Mouse (Mus musculus): ENCODE results near the gene Prpf31. TPM values are rescaled to one million over a fixed set of nuclear protein-coding genes. Genes with fewer than 3 reads are reported as not detected.

The Prpf31 gene
- polyA plus RNA-seq, 1 experiment, result 24.1 TPM

DNA sequence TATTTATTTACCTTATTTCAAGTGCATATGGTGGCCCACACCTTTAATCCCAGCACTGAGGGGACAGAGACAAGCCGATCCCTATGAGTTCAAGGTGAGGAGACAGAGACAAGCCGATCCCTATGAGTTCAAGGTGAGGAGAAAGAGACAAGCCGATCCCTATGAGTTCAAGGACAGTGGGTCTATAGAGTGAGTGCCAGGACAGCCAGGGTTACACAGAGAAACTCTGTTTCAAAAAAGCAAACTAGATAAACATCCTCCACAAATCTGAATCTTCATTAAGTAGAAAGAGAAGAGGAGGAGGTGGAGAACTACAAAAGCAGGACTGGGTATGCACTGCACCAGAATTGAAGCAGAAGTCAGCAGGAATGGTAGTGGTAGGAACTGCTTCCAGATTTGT lies 21.1 kb upstream of the Prpf31 start:
- no peaks in the 10 kb centered on the region for H3K36me3 ChIP-seq (ENCODE audit: control insufficient read depth, insufficient read depth, low read length)
- TF ChIP-seq POLR2A (IDR thresholded peaks at IDR 0.05; ENCODE audit: low read depth, low read length) (no peak), CTCF (IDR thresholded peaks at IDR 0.05; ENCODE audit: extremely low read depth, insufficient read depth, insufficient read length, insufficient replicate concordance) (no peak)
- H3K4me3 ChIP-seq (ENCODE audit: extremely low read depth, insufficient read depth, insufficient read length), result no peak overlapping the region
- no peak for DNase-seq (ENCODE audit: low read depth in 1 of 2, low spot score in 2 of 2)
- H3K27me3 ChIP-seq (ENCODE audit: control insufficient read depth, insufficient read depth, low read length), result no peaks in the 10 kb centered on the region
- no peaks in the 10 kb centered on the region for H3K4me1 ChIP-seq (ENCODE audit: control insufficient read depth, insufficient read depth, insufficient read length)
- H3K27ac ChIP-seq (ENCODE audit: insufficient read depth, low read length), result no peak overlapping the region
- WGBS, result 91% methylated on average over 3 of the region's 3 CpGs

DNA sequence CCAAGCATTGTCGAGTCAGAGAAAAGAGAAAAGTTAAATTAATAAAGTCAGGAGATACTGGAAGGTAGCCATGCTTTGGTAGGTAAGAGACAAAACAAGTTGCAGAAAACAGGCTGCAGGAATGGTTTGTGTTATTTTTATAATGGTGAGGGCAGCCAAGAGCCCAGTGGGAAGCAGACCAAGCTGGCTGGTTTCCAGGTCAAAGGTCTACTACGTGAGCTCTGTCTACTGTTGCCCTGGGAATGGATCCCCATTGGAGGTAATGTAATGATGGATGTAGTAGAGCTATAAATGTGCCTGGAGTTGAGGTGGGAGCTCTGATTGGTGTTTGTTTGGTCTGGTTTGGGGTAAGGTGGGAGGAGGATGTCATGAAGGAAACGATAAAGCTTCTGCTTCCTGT lies 20.7 kb upstream of the Prpf31 start:
- DNase-seq (ENCODE audit: low read depth in 1 of 2, low spot score in 2 of 2), result no peak
- 49% methylated on average over 3 of the region's 3 CpGs for WGBS
- Histone ChIP-seq H3K27ac (ENCODE audit: insufficient read depth, low read length) (no peak overlapping the region), H3K36me3 (ENCODE audit: control insufficient read depth, insufficient read depth, low read length) (no peaks in the 10 kb centered on the region), H3K4me1 (ENCODE audit: control insufficient read depth, insufficient read depth, insufficient read length) (no peaks in the 10 kb centered on the region), H3K4me3 (ENCODE audit: extremely low read depth, insufficient read depth, insufficient read length) (no peak overlapping the region), H3K27me3 (ENCODE audit: control insufficient read depth, insufficient read depth, low read length) (no peaks in the 10 kb centered on the region)
- TF ChIP-seq POLR2A (IDR thresholded peaks at IDR 0.05; ENCODE audit: low read depth, low read length), result no peak

DNA sequence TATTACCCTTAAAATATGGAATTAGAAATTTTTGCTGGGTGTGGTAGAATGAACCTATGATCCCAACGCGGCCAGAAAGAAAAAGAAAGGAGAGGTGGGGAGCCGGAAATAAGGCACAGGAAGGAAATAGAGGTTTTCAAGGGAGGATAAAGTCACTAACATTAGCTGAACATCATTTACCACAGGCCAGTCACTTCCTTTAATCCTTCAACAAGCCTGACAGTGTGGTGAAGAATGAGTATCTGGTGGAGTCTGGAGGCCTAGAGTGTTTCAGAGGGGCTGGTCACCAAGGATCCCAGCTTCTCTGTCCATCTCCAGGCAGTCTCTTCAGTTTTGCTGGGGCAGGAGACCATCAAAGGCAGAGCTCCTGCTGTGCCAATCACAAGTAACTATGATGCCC lies 19.3 kb upstream of the Prpf31 start:
- DNase-seq (ENCODE audit: low read depth in 1 of 2, low spot score in 2 of 2), result no peak
- no peak overlapping the region for H3K4me3 ChIP-seq (ENCODE audit: extremely low read depth, insufficient read depth, insufficient read length)
- H3K36me3 ChIP-seq (ENCODE audit: control insufficient read depth, insufficient read depth, low read length), result no peaks in the 10 kb centered on the region
- H3K27ac ChIP-seq (ENCODE audit: insufficient read depth, low read length), result no peak overlapping the region
- H3K27me3 ChIP-seq (ENCODE audit: control insufficient read depth, insufficient read depth, low read length), result no peaks in the 10 kb centered on the region
- TF ChIP-seq POLR2A (IDR thresholded peaks at IDR 0.05; ENCODE audit: low read depth, low read length) (no peak), CTCF (IDR thresholded peaks at IDR 0.05; ENCODE audit: extremely low read depth, insufficient read depth, insufficient read length, insufficient replicate concordance) (no peak)
- no peaks in the 10 kb centered on the region for H3K4me1 ChIP-seq (ENCODE audit: control insufficient read depth, insufficient read depth, insufficient read length)
- 6% methylated on average over 3 of the region's 3 CpGs for WGBS

DNA sequence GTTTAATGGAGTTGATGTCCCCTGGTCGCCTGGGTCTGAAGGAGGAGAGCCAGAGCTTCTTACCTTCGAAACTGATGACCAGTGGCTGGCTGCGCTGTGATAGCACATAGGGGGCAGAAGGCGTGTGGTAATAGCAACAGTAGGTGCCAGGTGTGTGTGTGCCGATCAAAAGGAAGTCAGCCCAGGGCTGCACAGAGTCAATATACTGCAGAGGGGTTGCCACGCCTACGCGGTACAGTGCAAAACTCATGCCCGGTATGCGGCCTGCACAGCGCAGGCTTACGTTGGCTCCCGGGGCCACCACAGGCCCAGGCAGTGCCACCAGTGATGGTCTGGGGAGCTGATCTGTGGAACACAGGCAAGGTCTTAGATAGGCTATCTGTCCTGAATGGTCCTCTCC lies 18.8 kb upstream of the Prpf31 start:
- Histone ChIP-seq H3K36me3 (ENCODE audit: control insufficient read depth, insufficient read depth, low read length) (no peaks in the 10 kb centered on the region), H3K27ac (ENCODE audit: insufficient read depth, low read length) (no peak overlapping the region), H3K4me1 (ENCODE audit: control insufficient read depth, insufficient read depth, insufficient read length) (no peaks in the 10 kb centered on the region), H3K4me3 (ENCODE audit: extremely low read depth, insufficient read depth, insufficient read length) (no peak overlapping the region), H3K27me3 (ENCODE audit: control insufficient read depth, insufficient read depth, low read length) (no peaks in the 10 kb centered on the region)
- no peak for DNase-seq (ENCODE audit: low read depth in 1 of 2, low spot score in 2 of 2)
- TF ChIP-seq CTCF (IDR thresholded peaks at IDR 0.05; ENCODE audit: extremely low read depth, insufficient read depth, insufficient read length, insufficient replicate concordance), result no peak
- TF ChIP-seq POLR2A (IDR thresholded peaks at IDR 0.05; ENCODE audit: low read depth, low read length), result no peak
- WGBS, result 83% methylated on average over 13 of the region's 13 CpGs

DNA sequence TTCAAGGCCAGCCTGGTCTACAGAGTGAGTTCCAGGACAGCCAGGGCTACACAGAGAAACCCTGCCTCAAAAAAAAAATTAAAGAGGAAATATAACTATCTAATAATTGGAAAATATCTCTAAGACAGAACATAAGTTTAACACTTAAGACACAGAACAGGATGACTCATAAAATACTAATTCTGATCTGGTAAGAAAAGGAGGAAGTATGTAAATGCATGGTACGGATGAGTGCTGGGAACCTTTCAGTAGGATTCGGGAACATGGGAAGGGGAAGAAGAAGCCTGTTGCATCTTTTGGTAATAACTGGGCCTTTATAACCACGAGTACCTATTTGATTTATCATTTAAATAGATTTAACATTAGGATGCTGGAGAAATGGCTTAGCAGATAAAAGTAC lies 15.8 kb upstream of the Prpf31 start:
- H3K27ac ChIP-seq (ENCODE audit: insufficient read depth, low read length), result no peak overlapping the region
- no peaks in the 10 kb centered on the region for H3K27me3 ChIP-seq (ENCODE audit: control insufficient read depth, insufficient read depth, low read length)
- no peaks in the 10 kb centered on the region for H3K4me1 ChIP-seq (ENCODE audit: control insufficient read depth, insufficient read depth, insufficient read length)
- H3K4me3 ChIP-seq (ENCODE audit: extremely low read depth, insufficient read depth, insufficient read length), result no peak overlapping the region
- 74% methylated on average over 3 of the region's 3 CpGs for WGBS
- DNase-seq (ENCODE audit: low read depth in 1 of 2, low spot score in 2 of 2), result no peak
- no peaks in the 10 kb centered on the region for H3K36me3 ChIP-seq (ENCODE audit: control insufficient read depth, insufficient read depth, low read length)
- TF ChIP-seq POLR2A (IDR thresholded peaks at IDR 0.05; ENCODE audit: low read depth, low read length), result no peak
- TF ChIP-seq CTCF (IDR thresholded peaks at IDR 0.05; ENCODE audit: extremely low read depth, insufficient read depth, insufficient read length, insufficient replicate concordance), result no peak

DNA sequence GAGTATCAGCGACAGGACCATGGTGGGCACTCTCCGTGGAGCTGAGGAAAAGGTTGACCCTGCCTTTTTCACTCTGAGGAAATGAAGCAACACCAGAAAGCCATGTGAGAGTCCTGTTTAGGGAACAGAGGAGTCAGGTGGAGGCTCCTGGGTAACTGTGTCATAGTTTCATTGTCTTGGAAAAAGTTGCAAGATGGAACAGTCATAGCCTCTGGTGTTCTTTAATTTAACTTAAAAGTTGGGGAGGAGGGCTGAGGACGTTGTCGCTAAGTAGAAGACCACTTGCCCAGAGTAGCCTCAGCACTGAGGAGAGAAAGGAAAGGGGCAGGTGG lies 13.8 kb upstream of the Prpf31 start, which contains the start of gene Oscar:
Oscar (minus strand) TSS at position 101 of the 332 bp plus-strand sequence.
- 82% methylated on average over 4 of the region's 4 CpGs for WGBS
- Histone ChIP-seq H3K4me3 (ENCODE audit: extremely low read depth, insufficient read depth, insufficient read length) (no peak within 1 kb of the TSS; the same call in 1 of the 2 replicates), H3K27ac (ENCODE audit: insufficient read depth, low read length) (no peak within 1 kb of the TSS)

DNA sequence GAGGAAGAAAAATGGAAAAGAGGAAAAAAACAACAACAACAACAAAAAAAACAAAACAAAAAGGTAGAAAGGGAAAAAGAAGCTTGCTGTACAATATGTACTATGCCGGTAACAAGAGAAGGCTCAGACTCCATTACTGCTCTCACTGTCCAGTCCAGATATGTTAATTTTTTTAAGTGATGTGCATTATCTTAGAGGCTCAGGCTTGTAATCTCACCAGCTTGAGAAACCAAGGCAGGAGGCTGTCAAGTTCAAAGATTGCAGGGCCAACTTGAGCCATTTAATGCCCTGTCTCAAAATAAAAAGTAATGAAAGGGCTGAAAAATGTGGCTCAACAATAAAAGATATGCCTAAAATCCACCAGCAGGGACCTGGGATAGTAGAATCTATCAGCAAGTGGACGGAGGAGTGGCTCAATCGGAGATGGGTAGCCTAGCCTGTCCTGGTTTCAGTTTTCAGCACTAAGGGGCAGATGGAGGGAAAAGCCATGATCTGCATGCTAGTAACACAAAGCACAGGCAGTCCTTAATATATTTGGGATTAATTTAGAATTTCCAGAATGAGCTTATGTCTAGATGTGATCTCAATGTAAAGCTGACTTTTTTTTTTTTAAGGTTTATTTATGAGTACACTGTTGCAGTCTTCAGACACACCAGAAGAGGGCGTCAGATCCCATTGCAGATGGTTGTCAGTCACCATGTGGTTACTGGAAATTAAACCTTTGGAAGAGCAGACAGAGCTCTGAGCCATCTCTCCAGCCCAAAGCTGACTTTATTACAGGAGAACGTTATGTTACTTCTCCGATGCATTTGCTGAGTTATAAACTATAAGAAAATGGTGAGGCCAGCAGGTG lies 13.2 kb upstream of the Prpf31 start:
- 40% methylated on average over 6 of the region's 6 CpGs for WGBS
- Histone ChIP-seq H3K4me3 (ENCODE audit: extremely low read depth, insufficient read depth, insufficient read length) (no peak overlapping the region; the same call in 1 of the 2 replicates), H3K4me1 (ENCODE audit: control insufficient read depth, insufficient read depth, insufficient read length) (no peaks in the 10 kb centered on the region), H3K27ac (ENCODE audit: insufficient read depth, low read length) (no peak overlapping the region), H3K36me3 (ENCODE audit: control insufficient read depth, insufficient read depth, low read length) (peaks cover 13% of the 10 kb centered on the region), H3K27me3 (ENCODE audit: control insufficient read depth, insufficient read depth, low read length) (no peaks in the 10 kb centered on the region)
- TF ChIP-seq CTCF (IDR thresholded peaks at IDR 0.05; ENCODE audit: extremely low read depth, insufficient read depth, insufficient read length, insufficient replicate concordance), result no peak
- DNase-seq (ENCODE audit: low read depth in 1 of 2, low spot score in 2 of 2), result no peak

More for the DNA sequence above, 13.8 kb upstream of the Prpf31 start, which contains the start of gene Oscar:
- no peaks in the 10 kb centered on the region for H3K27me3 ChIP-seq (ENCODE audit: control insufficient read depth, insufficient read depth, low read length)
- no peaks in the 10 kb centered on the region for H3K4me1 ChIP-seq (ENCODE audit: control insufficient read depth, insufficient read depth, insufficient read length)
- peaks cover 12% of the 10 kb centered on the region for H3K36me3 ChIP-seq (ENCODE audit: control insufficient read depth, insufficient read depth, low read length)
- no peak for DNase-seq (ENCODE audit: low read depth in 1 of 2, low spot score in 2 of 2)
- no peak for TF ChIP-seq POLR2A (IDR thresholded peaks at IDR 0.05; ENCODE audit: low read depth, low read length)
- TF ChIP-seq CTCF (IDR thresholded peaks at IDR 0.05; ENCODE audit: extremely low read depth, insufficient read depth, insufficient read length, insufficient replicate concordance), result no peak
